Mouse (Mus musculus): ENCODE data around the gene Junb.

The Junb gene

GRCm38 (mm10) chr8:84944478-84945160 lies 33.9 kb downstream of the Junb start:
- peak; percentile 62 to 66 for DNase-seq (ENCODE audit: low spot score in 2 of 2)

GRCm38 (mm10) chr8:84943699-84944098 lies 34.8 kb downstream of the Junb start:
- no peak for DNase-seq (ENCODE audit: low spot score in 2 of 2)

GRCm38 (mm10) chr8:84937620-84938485 lies 40.7 kb downstream of the Junb start:
- no peak for DNase-seq (ENCODE audit: low spot score in 2 of 2)

GRCm38 (mm10) chr8:84936962-84937546 lies 41.5 kb downstream of the Junb start, which contains the start of gene Mast1:
TSS of gene Mast1 (minus strand) at chr8:84937359.
- peak in 1 of 2 experiments; percentile 72 for DNase-seq (ENCODE audit: low spot score in 2 of 2)

GRCm38 (mm10) chr8:84936041-84936961 lies 42.2 kb downstream of the Junb start:
- DNase-seq (ENCODE audit: low spot score in 2 of 2), result no peak

GRCm38 (mm10) chr8:84935489-84935888 lies 43.0 kb downstream of the Junb start:
- DNase-seq (ENCODE audit: low spot score in 2 of 2), result no peak

GRCm38 (mm10) chr8:84934860-84935259 lies 43.7 kb downstream of the Junb start:
- DNase-seq (ENCODE audit: low spot score in 2 of 2), result peak in 1 of 2 experiments; percentile 54

- DNase-seq (ENCODE audit: low spot score in 2 of 2), result no peak
Observed at GRCm38 (mm10) chr8:84933767-84934559, 44.6 kb downstream of the Junb start.

GRCm38 (mm10) chr8:84930582-84930981 lies 47.9 kb downstream of the Junb start:
- no peak for DNase-seq (ENCODE audit: low spot score in 2 of 2)

GRCm38 (mm10) chr8:84928456-84929306 lies 49.8 kb downstream of the Junb start:
- DNase-seq (ENCODE audit: low spot score in 2 of 2), result no peak

GRCm38 (mm10) chr8:84927513-84927912 lies 51.0 kb downstream of the Junb start:
- no peak for DNase-seq (ENCODE audit: low spot score in 2 of 2)

- no peak for DNase-seq (ENCODE audit: low spot score in 2 of 2)
Observed at GRCm38 (mm10) chr8:84925557-84925956, 53.0 kb downstream of the Junb start.
